26 mouse cellular contexts compared by ENCODE assay signal in genomic region chr3:69819851-69820200, GRCm38 (mm10). TPM values are rescaled to one million over a fixed set of nuclear protein-coding genes. Genes with fewer than 3 reads are reported as not detected.
DNase-seq lines count a peak whose midpoint lies in the region; ATAC-seq lines count a peak whose summit lies in the region.
"Had no signal": no experiment of that assay in that cellular context is flagged by ENCODE, and none has a peak within 500 bp of the region (broad histone marks: within the 10 kb centered on the region; RNA-seq: fewer than 3 reads in every experiment).

No protein-coding gene starts in this region.

- H3K4me2 ChIP-seq in midbrain, embryonic 14.5 days (ENCODE audit: low read length) = no peak overlapping the region
- H3K4me2 ChIP-seq in midbrain, embryonic 13.5 days (replicated peaks) = no peak overlapping the region
- H3K4me2 ChIP-seq in intestine, embryonic 15.5 days (replicated peaks) = no peak overlapping the region
- H3K4me2 ChIP-seq: forebrain, embryonic 12.5 days; liver, embryonic 12.5 days; neural tube, embryonic 13.5 days had no signal

- H3K4me3 ChIP-seq in midbrain, embryonic 14.5 days (replicated peaks; ENCODE audit: low read depth, low read length) = no peak overlapping the region
- no peak overlapping the region for H3K4me3 ChIP-seq in midbrain, embryonic 13.5 days (replicated peaks)
- no peak overlapping the region for H3K4me3 ChIP-seq in intestine, embryonic 15.5 days (replicated peaks)
- H3K4me3 ChIP-seq: embryonic facial prominence, embryonic 10.5 days; forebrain, embryonic 12.5 days; left cerebral cortex, adult 2 months; liver, embryonic 12.5 days; midbrain, embryonic 10.5 days; neural tube, embryonic 13.5 days had no signal

- no peak overlapping the region for H3K9ac ChIP-seq in midbrain, embryonic 14.5 days (replicated peaks; ENCODE audit: low read length)
- no peak overlapping the region for H3K9ac ChIP-seq in midbrain, embryonic 13.5 days (replicated peaks)
- no peak overlapping the region for H3K9ac ChIP-seq in intestine, embryonic 15.5 days
- H3K9ac ChIP-seq: forebrain, embryonic 12.5 days; liver, embryonic 12.5 days; neural tube, embryonic 13.5 days had no signal

- no peaks in the 10 kb centered on the region for H3K36me3 ChIP-seq in midbrain, embryonic 14.5 days (ENCODE audit: control insufficient read depth, insufficient read depth, low read length)
- no peaks in the 10 kb centered on the region for H3K36me3 ChIP-seq in midbrain, embryonic 13.5 days
- no peaks in the 10 kb centered on the region for H3K36me3 ChIP-seq in intestine, embryonic 15.5 days
- H3K36me3 ChIP-seq: embryonic facial prominence, embryonic 10.5 days; forebrain, embryonic 12.5 days; G1E; liver, embryonic 12.5 days; midbrain, embryonic 10.5 days; neural tube, embryonic 13.5 days had no signal

- H3K27ac ChIP-seq in midbrain, embryonic 14.5 days (replicated peaks; ENCODE audit: low read depth, low read length) = no peak overlapping the region
- no peak overlapping the region for H3K27ac ChIP-seq in midbrain, embryonic 13.5 days
- no peak overlapping the region for H3K27ac ChIP-seq in intestine, embryonic 15.5 days
- H3K27ac ChIP-seq: embryonic facial prominence, embryonic 10.5 days; forebrain, embryonic 12.5 days; left cerebral cortex, adult 2 months; liver, embryonic 12.5 days; midbrain, embryonic 10.5 days; neural tube, embryonic 13.5 days had no signal

- H3K4me1 ChIP-seq in midbrain, embryonic 14.5 days (ENCODE audit: control insufficient read depth, insufficient read depth, low read length) = no peaks in the 10 kb centered on the region
- H3K4me1 ChIP-seq in midbrain, embryonic 13.5 days (replicated peaks) = no peaks in the 10 kb centered on the region
- H3K4me1 ChIP-seq in intestine, embryonic 15.5 days (replicated peaks) = no peaks in the 10 kb centered on the region
- H3K4me1 ChIP-seq: embryonic facial prominence, embryonic 10.5 days; forebrain, embryonic 12.5 days; liver, embryonic 12.5 days; midbrain, embryonic 10.5 days had no signal

- peak; percentile 16 for DNase-seq in embryo, embryonic 10.5 days (ENCODE audit: low spot score)
- no peak for DNase-seq in embryo, embryonic 11 days
- peak; percentile 13 for DNase-seq in midbrain, embryonic 14.5 days
- DNase-seq in cerebellum, adult 9-11 months = peak; percentile 85
- no peak for DNase-seq in adrenal gland, adult 8-10 months
- DNase-seq: adrenal gland, postnatal 36 days; gastrocnemius, postnatal 25 days; kidney, adult 18-20 months; kidney, postnatal 10 days; lung, adult 2 months; lung, postnatal 4 days; right cerebral cortex, postnatal 14 days; spleen, adult 18-20 months; thymus, postnatal 36 days had no signal

- H3K27me3 ChIP-seq in midbrain, embryonic 14.5 days (ENCODE audit: control insufficient read depth, insufficient read depth, low read length) = no peaks in the 10 kb centered on the region
- no peaks in the 10 kb centered on the region for H3K27me3 ChIP-seq in midbrain, embryonic 13.5 days
- no peaks in the 10 kb centered on the region for H3K27me3 ChIP-seq in intestine, embryonic 15.5 days (replicated peaks)
- H3K27me3 ChIP-seq: forebrain, embryonic 12.5 days; liver, embryonic 12.5 days; neural tube, embryonic 13.5 days had no signal

- H3K9me3 ChIP-seq in midbrain, embryonic 14.5 days (ENCODE audit: control insufficient read depth, low read length) = no peaks in the 10 kb centered on the region
- no peaks in the 10 kb centered on the region for H3K9me3 ChIP-seq in midbrain, embryonic 13.5 days
- H3K9me3 ChIP-seq in intestine, embryonic 15.5 days = no peaks in the 10 kb centered on the region
- H3K9me3 ChIP-seq: embryonic facial prominence, embryonic 10.5 days; forebrain, embryonic 12.5 days; G1E; liver, embryonic 12.5 days; midbrain, embryonic 10.5 days; neural tube, embryonic 13.5 days had no signal

- ATAC-seq in midbrain, embryonic 14.5 days (ENCODE audit: low FRiP score, low TSS enrichment) = no peak
- no peak for ATAC-seq in midbrain, embryonic 13.5 days
- ATAC-seq in intestine, embryonic 15.5 days = no peak
- ATAC-seq in erythroid progenitor cell, adult 5-6 weeks (replicated peaks; ENCODE audit: low FRiP score, poor library complexity, severe bottlenecking) = no peak
- ATAC-seq: liver, embryonic 12.5 days had no signal

- 61% methylated on average over 3 of the region's 3 CpGs for WGBS in midbrain, embryonic 14.5 days
- WGBS in midbrain, embryonic 13.5 days = 51% methylated on average over 3 of the region's 3 CpGs
- WGBS in intestine, embryonic 15.5 days = 39% methylated on average over 3 of the region's 3 CpGs

RNA-seq across cellular contexts. Expression of gene Sptssb, which starts 39.9 kb away (rescaled TPM):
- polyA plus RNA-seq in midbrain, embryonic 14.5 days (2014; fragmentation: Nextera tagmentation; extraction: Ambion mirVana) = 0.38 and 0.39 TPM in 2 replicates
- polyA plus RNA-seq in midbrain, embryonic 13.5 days (2015; fragmentation: Nextera tagmentation; extraction: Ambion mirVana) = 0.19 and 0.26 TPM in 2 replicates
- polyA plus RNA-seq in intestine, embryonic 15.5 days (2015; fragmentation: Nextera tagmentation; extraction: Ambion mirVana) = 8.9 and 10.1 TPM in 2 replicates
- not detected for total RNA-seq in adrenal gland, adult 8-10 months (2022)
- total RNA-seq in erythroid progenitor cell, adult 5-6 weeks (2015; ENCODE audit: low replicate concordance) = not detected in 2 replicates
- total RNA-seq in erythroid progenitor cell, adult 5-6 weeks (2017; ENCODE audit: low replicate concordance) = not detected in 2 replicates
- total RNA-seq: adrenal gland, postnatal 36 days; G1E; gastrocnemius, postnatal 25 days; heart, adult 8-10 months; hematopoietic stem cell, adult 5-6 weeks had no signal
- polyA plus RNA-seq: G1E had no signal

Comparison
In these comparisons a context has a peak if more than half of its experiments do, and no peak if none do; other contexts are left out.
1. DNase-seq: peak in embryo, embryonic 10.5 days (single experiment), midbrain, embryonic 14.5 days (single experiment) and cerebellum, adult 9-11 months (single experiment); none in embryo, embryonic 11 days (single experiment) and adrenal gland, adult 8-10 months (single experiment).